Mouse (Mus musculus): ENCODE data around the gene Pbp2.

The Pbp2 gene

DNA sequence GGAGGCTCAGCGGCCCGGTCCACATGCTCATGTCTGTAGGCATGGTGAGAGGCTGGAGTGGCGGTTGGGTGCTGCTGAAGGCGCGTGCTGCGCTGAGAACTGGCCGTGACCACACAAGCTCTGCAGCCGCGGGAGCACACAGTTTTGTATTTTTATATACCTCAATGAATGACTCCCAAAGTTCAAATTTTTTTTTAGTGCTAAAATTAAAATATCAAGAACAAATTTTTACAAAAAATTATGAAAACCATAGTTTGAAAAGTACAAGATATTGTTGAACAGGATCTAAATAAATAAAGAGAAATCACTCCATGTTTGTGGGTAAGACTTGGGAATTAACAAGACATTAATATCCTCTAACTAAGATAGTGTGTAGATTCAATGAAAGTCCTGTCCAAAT, at the start of gene Pbp2:
Pbp2 (minus strand) TSS at position 101 of the 400 bp plus-strand sequence.
- H3K4me1 ChIP-seq (replicated peaks; ENCODE audit: low read depth, low read length), result peaks cover 21% of the 10 kb centered on the region
- 0 out of 2 replicates have a peak, but pooled peaks cover 6% of the 10 kb centered on the region for H3K27me3 ChIP-seq (ENCODE audit: insufficient read depth, low read length)
- TF ChIP-seq CTCF (conservative IDR thresholded peaks at IDR 0.05; ENCODE audit: low read length) (no peak), POU5F1 (IDR thresholded peaks at IDR 0.05; ENCODE audit: borderline replicate concordance, low read length) (no peak), NANOG (IDR thresholded peaks at IDR 0.05; ENCODE audit: borderline replicate concordance, low read length) (no peak)
- H3K36me3 ChIP-seq (ENCODE audit: insufficient read depth, low read length), result no peaks in the 10 kb centered on the region
- peaks cover 5% of the 10 kb centered on the region; the same call in 1 of the 2 replicates for H3K9me3 ChIP-seq (ENCODE audit: low read length)
- peak within 1 kb of the TSS; percentile 49 for H3K4me3 ChIP-seq (replicated peaks; ENCODE audit: low read length)

DNA sequence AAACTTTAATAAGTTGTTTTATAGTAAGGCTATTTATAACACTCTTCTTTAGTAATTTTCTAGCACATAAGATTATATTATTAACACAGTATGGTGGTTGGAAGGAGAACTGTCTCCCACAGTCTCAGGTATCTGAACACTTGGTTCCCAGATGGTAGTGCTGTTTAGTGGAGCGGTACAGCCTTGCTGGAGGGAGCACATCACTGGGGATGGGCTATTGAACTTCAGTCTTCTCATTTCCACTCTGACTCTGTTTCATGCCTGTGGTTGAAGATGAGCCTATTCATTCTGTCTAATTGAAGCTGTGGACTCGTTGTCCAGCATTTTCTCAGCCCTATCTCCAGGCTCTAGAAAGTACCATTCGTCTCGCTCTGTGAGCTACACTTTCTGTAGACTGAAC, 44.7 kb upstream of the Pbp2 start:
- no peaks in the 10 kb centered on the region for H3K27me3 ChIP-seq (ENCODE audit: insufficient read depth, low read length)
- no peak for TF ChIP-seq POU5F1 (IDR thresholded peaks at IDR 0.05; ENCODE audit: borderline replicate concordance, low read length)
- no peak for TF ChIP-seq CTCF (conservative IDR thresholded peaks at IDR 0.05; ENCODE audit: low read length)
- no peak for TF ChIP-seq NANOG (IDR thresholded peaks at IDR 0.05; ENCODE audit: borderline replicate concordance, low read length)
- H3K4me1 ChIP-seq (replicated peaks; ENCODE audit: low read depth, low read length), result peaks cover 14% of the 10 kb centered on the region
- H3K36me3 ChIP-seq (ENCODE audit: insufficient read depth, low read length), result no peaks in the 10 kb centered on the region
- H3K4me3 ChIP-seq (replicated peaks; ENCODE audit: low read length), result no peak overlapping the region
- no peaks in the 10 kb centered on the region for H3K9me3 ChIP-seq (ENCODE audit: low read length)

- no peak for TF ChIP-seq CTCF (conservative IDR thresholded peaks at IDR 0.05; ENCODE audit: low read length)
- TF ChIP-seq NANOG (IDR thresholded peaks at IDR 0.05; ENCODE audit: borderline replicate concordance, low read length), result 0 out of 2 replicates have a peak, but pooled peaks have one; percentile 44
- no peak for TF ChIP-seq POU5F1 (IDR thresholded peaks at IDR 0.05; ENCODE audit: borderline replicate concordance, low read length)
These were observed 42.3 kb upstream of the Pbp2 start for GRCm38 (mm10) chr6:135352537-135352936.

DNA sequence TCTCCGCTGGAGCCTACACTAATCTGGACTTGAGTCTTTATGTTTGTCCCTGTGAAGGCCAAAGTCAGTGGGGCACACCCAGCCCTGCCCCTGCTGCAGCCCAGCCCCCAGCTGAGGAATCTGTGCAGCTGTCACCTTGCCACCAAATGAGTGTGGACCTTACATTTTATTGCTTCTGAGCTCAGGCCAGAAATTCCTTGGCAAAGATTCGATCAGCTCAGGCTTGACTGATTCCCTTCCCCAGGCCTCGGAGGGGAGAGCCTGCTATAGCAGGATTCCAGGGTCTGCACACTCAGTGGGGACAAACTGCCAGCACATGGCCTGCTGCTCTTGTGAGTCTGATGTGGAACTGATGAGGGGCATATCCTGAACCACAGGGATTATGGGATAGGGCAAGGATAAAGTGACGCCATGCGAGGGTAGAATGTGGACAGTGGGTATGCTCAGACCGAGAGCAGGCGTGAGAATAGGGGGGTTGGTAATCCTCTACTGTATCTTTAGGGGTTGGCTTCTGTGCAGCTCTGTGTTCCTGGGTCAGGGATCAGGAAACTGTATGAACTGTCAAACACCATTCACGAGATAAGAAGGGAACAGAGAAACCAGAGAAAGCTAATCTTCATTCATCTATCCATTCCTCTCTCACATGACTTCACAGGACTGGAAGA, 41.6 kb upstream of the Pbp2 start:
- Histone ChIP-seq H3K27me3 (ENCODE audit: insufficient read depth, low read length) (peaks cover 5% of the 10 kb centered on the region; the same call in 1 of the 2 replicates), H3K4me1 (replicated peaks; ENCODE audit: low read depth, low read length) (peaks cover 13% of the 10 kb centered on the region), H3K36me3 (ENCODE audit: insufficient read depth, low read length) (no peaks in the 10 kb centered on the region), H3K9me3 (ENCODE audit: low read length) (no peaks in the 10 kb centered on the region), H3K4me3 (replicated peaks; ENCODE audit: low read length) (no peak overlapping the region)
- TF ChIP-seq POU5F1 (IDR thresholded peaks at IDR 0.05; ENCODE audit: borderline replicate concordance, low read length), result no peak

More at GRCm38 (mm10) chr6:135352537-135352936, 42.3 kb upstream of the Pbp2 start:
- H3K4me1 ChIP-seq (replicated peaks; ENCODE audit: low read depth, low read length), result peaks cover 13% of the 10 kb centered on the region
- no peak overlapping the region for H3K4me3 ChIP-seq (replicated peaks; ENCODE audit: low read length)
- H3K27me3 ChIP-seq (ENCODE audit: insufficient read depth, low read length), result peaks cover 5% of the 10 kb centered on the region; the same call in 1 of the 2 replicates
- no peaks in the 10 kb centered on the region for H3K9me3 ChIP-seq (ENCODE audit: low read length)
- no peaks in the 10 kb centered on the region for H3K36me3 ChIP-seq (ENCODE audit: insufficient read depth, low read length)

DNA sequence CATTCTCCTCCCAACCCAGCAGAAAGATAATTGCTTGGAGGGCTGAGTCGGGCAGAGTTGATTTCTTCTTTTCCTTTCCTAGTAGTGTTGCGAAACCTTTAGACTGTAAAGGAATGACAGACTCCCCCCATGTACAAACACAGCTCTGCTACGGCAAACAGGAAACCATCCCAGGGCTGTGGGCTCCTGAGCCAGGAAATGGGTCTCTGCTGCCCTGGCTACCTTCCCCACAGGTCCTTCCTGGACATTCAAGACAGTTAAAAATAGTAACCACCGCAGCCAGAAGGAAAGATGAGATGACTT, 30.8 kb upstream of the Pbp2 start:
- Histone ChIP-seq H3K9me3 (ENCODE audit: low read length) (no peaks in the 10 kb centered on the region), H3K4me3 (replicated peaks; ENCODE audit: low read length) (no peak overlapping the region), H3K4me1 (replicated peaks; ENCODE audit: low read depth, low read length) (no peaks in the 10 kb centered on the region), H3K36me3 (ENCODE audit: insufficient read depth, low read length) (no peaks in the 10 kb centered on the region), H3K27me3 (ENCODE audit: insufficient read depth, low read length) (peaks cover 25% of the 10 kb centered on the region)
- TF ChIP-seq CTCF (conservative IDR thresholded peaks at IDR 0.05; ENCODE audit: low read length) (no peak), POU5F1 (IDR thresholded peaks at IDR 0.05; ENCODE audit: borderline replicate concordance, low read length) (no peak), NANOG (IDR thresholded peaks at IDR 0.05; ENCODE audit: borderline replicate concordance, low read length) (no peak)

DNA sequence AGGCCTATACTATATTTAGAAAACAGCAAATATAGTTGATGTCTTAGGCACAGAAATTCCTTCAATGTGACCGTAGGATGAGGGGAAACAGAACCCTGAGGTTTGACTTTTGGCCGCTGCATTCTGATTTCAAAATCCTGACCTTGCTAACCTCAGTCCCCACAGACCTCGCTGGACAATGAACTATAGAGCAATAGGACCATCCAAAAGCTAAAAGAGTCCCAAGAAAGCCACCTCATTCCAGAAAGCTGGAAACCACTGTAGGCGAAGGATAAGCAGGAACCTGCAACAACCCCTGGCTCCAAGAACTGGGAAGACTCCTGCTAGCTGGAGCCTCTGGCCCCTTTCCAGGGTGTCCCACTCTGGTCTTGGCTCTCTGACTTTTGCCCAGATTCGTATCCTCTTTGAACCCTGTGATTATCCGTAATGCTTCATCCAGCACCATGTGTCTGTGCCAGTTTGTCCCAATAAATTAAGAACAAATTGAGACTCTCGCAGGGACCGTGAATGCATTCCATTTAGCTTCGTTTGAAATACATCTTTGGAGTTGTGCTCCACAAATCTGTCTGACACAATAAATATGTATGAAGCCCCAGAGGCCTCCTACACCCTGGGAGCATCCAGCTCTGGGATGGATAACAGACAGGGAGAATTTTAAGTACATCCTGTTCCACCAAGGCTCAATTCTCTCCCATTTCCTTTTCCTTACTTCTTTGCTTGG, 30.3 kb upstream of the Pbp2 start:
- no peak for TF ChIP-seq CTCF (conservative IDR thresholded peaks at IDR 0.05; ENCODE audit: low read length)
- TF ChIP-seq POU5F1 (IDR thresholded peaks at IDR 0.05; ENCODE audit: borderline replicate concordance, low read length), result no peak
- TF ChIP-seq NANOG (IDR thresholded peaks at IDR 0.05; ENCODE audit: borderline replicate concordance, low read length), result no peak
- Histone ChIP-seq H3K4me1 (replicated peaks; ENCODE audit: low read depth, low read length) (no peaks in the 10 kb centered on the region), H3K4me3 (replicated peaks; ENCODE audit: low read length) (no peak overlapping the region), H3K27me3 (ENCODE audit: insufficient read depth, low read length) (peaks cover 28% of the 10 kb centered on the region), H3K36me3 (ENCODE audit: insufficient read depth, low read length) (no peaks in the 10 kb centered on the region), H3K9me3 (ENCODE audit: low read length) (no peaks in the 10 kb centered on the region)

DNA sequence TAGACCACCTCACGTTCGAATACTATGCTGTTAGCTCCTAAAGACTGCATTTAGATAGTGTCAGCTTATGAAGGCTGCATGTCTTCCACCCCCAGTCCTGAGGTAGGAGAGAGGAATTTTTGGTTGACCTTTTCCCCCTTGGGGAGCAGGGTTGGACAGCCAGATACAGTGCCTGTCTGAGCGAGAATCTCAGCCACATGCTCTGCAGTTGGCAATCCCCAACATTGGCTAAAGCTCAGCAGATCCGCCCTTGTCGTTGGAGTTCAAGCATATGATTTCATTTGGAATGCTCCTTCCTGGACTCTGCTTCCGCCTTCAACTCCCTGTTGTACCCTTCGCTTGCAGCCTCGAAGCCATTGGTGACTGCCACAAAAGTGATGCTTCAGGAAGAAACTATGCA, 26.2 kb upstream of the Pbp2 start:
- H3K4me3 ChIP-seq (replicated peaks; ENCODE audit: low read length), result no peak overlapping the region
- H3K27me3 ChIP-seq (ENCODE audit: insufficient read depth, low read length), result peaks cover 34% of the 10 kb centered on the region
- H3K4me1 ChIP-seq (replicated peaks; ENCODE audit: low read depth, low read length), result peaks cover 29% of the 10 kb centered on the region
- no peaks in the 10 kb centered on the region for H3K36me3 ChIP-seq (ENCODE audit: insufficient read depth, low read length)
- TF ChIP-seq NANOG (IDR thresholded peaks at IDR 0.05; ENCODE audit: borderline replicate concordance, low read length) (no peak), CTCF (conservative IDR thresholded peaks at IDR 0.05; ENCODE audit: low read length) (no peak), POU5F1 (IDR thresholded peaks at IDR 0.05; ENCODE audit: borderline replicate concordance, low read length) (no peak)
- H3K9me3 ChIP-seq (ENCODE audit: low read length), result no peaks in the 10 kb centered on the region

- Histone ChIP-seq H3K4me1 (replicated peaks; ENCODE audit: low read depth, low read length) (peaks cover 29% of the 10 kb centered on the region), H3K4me3 (replicated peaks; ENCODE audit: low read length) (0 out of 2 replicates have a peak overlapping the region, but pooled peaks have one; percentile 13), H3K9me3 (ENCODE audit: low read length) (no peaks in the 10 kb centered on the region), H3K36me3 (ENCODE audit: insufficient read depth, low read length) (no peaks in the 10 kb centered on the region), H3K27me3 (ENCODE audit: insufficient read depth, low read length) (peaks cover 26% of the 10 kb centered on the region; the same call in 1 of the 2 replicates)
- no peak for TF ChIP-seq CTCF (conservative IDR thresholded peaks at IDR 0.05; ENCODE audit: low read length)
- TF ChIP-seq NANOG (IDR thresholded peaks at IDR 0.05; ENCODE audit: borderline replicate concordance, low read length), result no peak
- TF ChIP-seq POU5F1 (IDR thresholded peaks at IDR 0.05; ENCODE audit: borderline replicate concordance, low read length), result no peak
These were observed 23.9 kb upstream of the Pbp2 start for GRCm38 (mm10) chr6:135333994-135334651.

Data from E14TG2a.4 (cell line).